Mouse (Mus musculus) heart, postnatal 0 days (tissue): ENCODE results near the gene Atxn2. TPM values are rescaled to one million over a fixed set of nuclear protein-coding genes. Genes with fewer than 3 reads are reported as not detected.

Experiments
- ATAC-seq: fragments of 200-750 bp; cut with Nextera tagmentation; 2 replicates; pipeline ENCODE4 v1.8.0; 2017; ENCODE audit warnings: low read depth, moderate number of reproducible peaks, moderate library complexity; ENCODE audit not compliant: insufficient read depth
- DNase-seq: peaks from one replicate; pipeline ENCODE4 v3.0.0-alpha.2; 2016; ENCODE audit warnings: low spot score
- H3K27ac ChIP-seq: fragments of 300-500 bp; sonication (generic); 2 replicates; pipeline ENCODE4 v1.5.1; 2014; ENCODE audit warnings: low read depth, mild to moderate bottlenecking
- H3K27me3 ChIP-seq: fragments of 300-500 bp; sonication (generic); 2 replicates; pipeline ENCODE4 v1.6.1; 2014; ENCODE audit warnings: low read length, mixed read lengths; ENCODE audit not compliant: control insufficient read depth, insufficient read depth
- H3K36me3 ChIP-seq: fragments of 300-500 bp; sonication (generic); replicated peaks from 2 replicates; pipeline ENCODE4 v1.6.1; 2014; ENCODE audit warnings: low read length, mixed read lengths; ENCODE audit not compliant: control insufficient read depth, insufficient read depth
- H3K4me1 ChIP-seq: fragments of 300-500 bp; sonication (generic); 2 replicates; pipeline ENCODE4 v1.6.1; 2014; ENCODE audit warnings: antibody characterized with exemption; ENCODE audit not compliant: control insufficient read depth, insufficient read depth
- H3K4me2 ChIP-seq: fragments of 300-500 bp; sonication (generic); 2 replicates; pipeline ENCODE4 v1.6.1; 2014; ENCODE audit warnings: low read depth, mild to moderate bottlenecking, low read length, moderate library complexity
- H3K4me3 ChIP-seq: fragments of 300-500 bp; sonication (generic); 2 replicates; pipeline ENCODE4 v1.5.1; 2014; ENCODE audit warnings: low read depth, low read length
- H3K9ac ChIP-seq: fragments of 300-500 bp; sonication (generic); replicated peaks from 2 replicates; pipeline ENCODE4 v1.6.1; 2014; ENCODE audit warnings: low read depth, low read length, mixed read lengths
- H3K9me3 ChIP-seq: fragments of 300-500 bp; sonication (generic); replicated peaks from 2 replicates; pipeline ENCODE4 v1.6.1; 2016; ENCODE audit warnings: low read length; ENCODE audit not compliant: control insufficient read depth
- CTCF ChIP-seq: IDR thresholded peaks from 2 replicates; pipeline ENCODE4 v1.5.1; 2016; ENCODE audit warnings: antibody characterized with exemption, control low read depth, low read depth
- EP300 ChIP-seq: IDR thresholded peaks from 2 replicates; pipeline ENCODE4 v1.6.1; 2016; ENCODE audit warnings: antibody characterized with exemption, low read depth
- WGBS: fragments of 180-500 bp; shearing (Covaris S2); extraction: QIAGEN DNeasy Blood & Tissue Kit; methylation state at CpG from one replicate; pipeline ENCODE4 v1.1.7; 2014; 5-methylcytosine and 5-hydroxymethylcytosine counted together
- polyA plus RNA-seq: library from polyadenylated mRNA; unstranded; fragments of >200 nt; fragmentation: Nextera tagmentation; extraction: Ambion mirVana; gene quantifications from 2 replicates; pipeline ENCODE4 v1.2.1, GENCODE M21; 2015
- total RNA-seq: library from RNA; depleted of rRNA; stranded (reverse); fragments of >200 nt; gene quantifications from 2 replicates; pipeline ENCODE4 v1.2.3, GENCODE M21; 2014; ENCODE audit warnings: low replicate concordance

Atxn2 gene
- total and polyA plus RNA-seq, 2 experiments from 2014 or later: 41.2 to 41.7 TPM

DNA sequence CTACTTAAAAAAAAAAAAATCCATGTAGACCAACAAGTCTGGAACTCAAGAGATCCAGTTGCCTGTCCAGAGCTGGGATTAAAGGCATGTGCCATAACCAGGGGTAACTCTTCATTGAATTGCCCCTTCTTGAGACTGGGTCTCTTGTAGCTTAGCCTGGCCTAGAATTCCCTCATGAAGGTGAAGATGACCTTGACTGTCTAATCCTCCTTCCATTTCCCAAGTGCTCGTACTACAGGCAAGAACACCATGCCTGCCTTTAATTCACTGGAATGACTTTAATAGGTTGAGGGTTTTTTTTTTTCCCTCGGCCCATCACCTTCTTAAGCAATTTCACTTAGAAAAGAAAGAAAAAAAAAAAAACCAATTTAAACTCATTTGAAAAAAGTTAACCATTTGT lies 735 bp upstream of the Atxn2 start:
- ATAC-seq (no peak), DNase-seq (no peak)
- H3K4me1 ChIP-seq: peaks cover 17% of the 10 kb centered on the region
- no peak overlapping the region for H3K9ac ChIP-seq
- no peak for TF ChIP-seq EP300
- no peak for TF ChIP-seq CTCF
- no peaks in the 10 kb centered on the region for H3K36me3 ChIP-seq
- H3K4me2 ChIP-seq: peak overlapping the region; percentile 78
- H3K4me3 ChIP-seq: peak overlapping the region; percentile 94
- H3K27me3 ChIP-seq: no peaks in the 10 kb centered on the region
- H3K27ac ChIP-seq: peak overlapping the region; percentile 99
- no peaks in the 10 kb centered on the region for H3K9me3 ChIP-seq
- 46% methylated on average over 2 of the region's 2 CpGs for WGBS

DNA sequence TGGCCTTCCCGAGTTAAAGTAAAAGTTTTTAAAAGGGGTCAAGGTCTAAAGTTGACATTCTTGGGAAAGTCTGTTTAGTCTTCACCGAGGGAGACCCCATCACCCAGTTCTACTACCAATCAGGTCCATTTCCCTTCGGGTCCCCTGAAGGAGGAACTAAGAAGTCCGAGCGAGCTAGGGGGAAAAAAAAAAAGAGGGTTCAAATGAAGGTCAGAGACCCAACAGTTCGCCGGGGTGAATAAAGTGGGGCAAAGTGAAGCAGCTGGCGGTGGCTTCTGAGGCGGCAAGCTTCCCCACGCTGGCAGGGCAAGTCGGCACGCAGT lies 325 bp upstream of the Atxn2 start:
- DNase-seq: no peak
- H3K4me1 ChIP-seq: peaks cover 21% of the 10 kb centered on the region
- peak overlapping the region; percentile 94 for H3K4me3 ChIP-seq
- TF ChIP-seq EP300: no peak
- TF ChIP-seq CTCF: no peak
- no peak; the same call in 1 of the 2 replicates for ATAC-seq
- 1% methylated on average over 12 of the region's 12 CpGs for WGBS
- peak overlapping the region; percentile 100 for H3K9ac ChIP-seq
- H3K9me3 ChIP-seq: no peaks in the 10 kb centered on the region
- no peaks in the 10 kb centered on the region for H3K36me3 ChIP-seq
- H3K27me3 ChIP-seq: no peaks in the 10 kb centered on the region
- peak overlapping the region; percentile 99 for H3K27ac ChIP-seq
- H3K4me2 ChIP-seq: peak overlapping the region; percentile 78

GRCm38 (mm10) chr5:121711928-121712231 lies 743 bp downstream of the Atxn2 start:
- H3K36me3 ChIP-seq: no peaks in the 10 kb centered on the region
- peak overlapping the region; percentile 99 for H3K27ac ChIP-seq
- peak overlapping the region; percentile 78 for H3K4me2 ChIP-seq
- TF ChIP-seq EP300 (no peak), CTCF (no peak)
- peaks cover 21% of the 10 kb centered on the region for H3K4me1 ChIP-seq
- WGBS: 0% methylated on average over 24 of the region's 57 CpGs
- peak overlapping the region; percentile 94 for H3K4me3 ChIP-seq
- peak overlapping the region; percentile 100 for H3K9ac ChIP-seq
- peak; percentile 21 for ATAC-seq
- no peaks in the 10 kb centered on the region for H3K9me3 ChIP-seq
- DNase-seq: no peak
- no peaks in the 10 kb centered on the region for H3K27me3 ChIP-seq

GRCm38 (mm10) chr5:121712232-121712933 lies 1.2 kb downstream of the Atxn2 start:
- Histone ChIP-seq H3K27me3 (no peaks in the 10 kb centered on the region), H3K4me2 (peak overlapping the region; percentile 78), H3K4me3 (peak overlapping the region; percentile 94), H3K27ac (peak overlapping the region; percentile 99), H3K9me3 (no peaks in the 10 kb centered on the region), H3K4me1 (peaks cover 21% of the 10 kb centered on the region), H3K36me3 (no peaks in the 10 kb centered on the region), H3K9ac (peak overlapping the region; percentile 100)
- under 1% methylated on average over 56 of the region's 66 CpGs for WGBS
- TF ChIP-seq CTCF: no peak
- TF ChIP-seq EP300: no peak
- ATAC-seq (peak; percentile 45), DNase-seq (peak; percentile 58)

GRCm38 (mm10) chr5:121712934-121713538 lies 1.9 kb downstream of the Atxn2 start:
- H3K4me1 ChIP-seq: peaks cover 21% of the 10 kb centered on the region
- peak overlapping the region; percentile 94 for H3K4me3 ChIP-seq
- no peaks in the 10 kb centered on the region for H3K36me3 ChIP-seq
- no peaks in the 10 kb centered on the region for H3K9me3 ChIP-seq
- H3K27ac ChIP-seq: peak overlapping the region; percentile 99
- DNase-seq: peak; percentile 88
- no peak for TF ChIP-seq EP300
- peak; percentile 26; the same call in 1 of the 2 replicates for TF ChIP-seq CTCF
- H3K9ac ChIP-seq: peak overlapping the region; percentile 100
- ATAC-seq: peak; percentile 62
- H3K27me3 ChIP-seq: no peaks in the 10 kb centered on the region
- peak overlapping the region; percentile 78 for H3K4me2 ChIP-seq
- under 1% methylated on average over 28 of the region's 32 CpGs for WGBS
